Mouse (Mus musculus): Measurements from ENCODE around the gene Galns.
"Not testable (repeated sequence)": the region's sequence is repeated elsewhere in the genome, so short reads cannot be mapped to it uniquely, and the experiment has no call there.

Gene Galns

GRCm38 (mm10) chr8:122593783-122594507 lies 17.3 kb downstream of the Galns start:
- DNase-seq (ENCODE audit: low spot score) = no peak

- no peak for DNase-seq (ENCODE audit: low spot score)
These were observed 18.0 kb downstream of the Galns start for GRCm38 (mm10) chr8:122593240-122593639.

GRCm38 (mm10) chr8:122586749-122587148 lies 24.5 kb downstream of the Galns start:
- DNase-seq (ENCODE audit: low spot score) = no peak

GRCm38 (mm10) chr8:122586171-122586570 lies 25.1 kb downstream of the Galns start:
- no peak for DNase-seq (ENCODE audit: low spot score)

GRCm38 (mm10) chr8:122585411-122585891 lies 25.8 kb downstream of the Galns start:
- no peak for DNase-seq (ENCODE audit: low spot score)

- DNase-seq (ENCODE audit: low spot score) = no peak
These were observed 26.3 kb downstream of the Galns start for GRCm38 (mm10) chr8:122584981-122585380.

GRCm38 (mm10) chr8:122580926-122581325 lies 30.3 kb downstream of the Galns start:
- no peak for DNase-seq (ENCODE audit: low spot score)

GRCm38 (mm10) chr8:122579196-122579595 lies 32.1 kb downstream of the Galns start:
- no peak for DNase-seq (ENCODE audit: low spot score)

GRCm38 (mm10) chr8:122577116-122577515 lies 34.1 kb downstream of the Galns start:
- DNase-seq (ENCODE audit: low spot score) = no peak

- peak; percentile 94 for DNase-seq (ENCODE audit: low spot score)
These were observed 34.6 kb downstream of the Galns start, which contains the start of gene Aprt for GRCm38 (mm10) chr8:122576648-122577022. Gene Aprt (minus strand): TSS chr8:122576909.

GRCm38 (mm10) chr8:122575735-122576647 lies 35.3 kb downstream of the Galns start:
- no peak for DNase-seq (ENCODE audit: low spot score)

- DNase-seq (ENCODE audit: low spot score) = no peak
These were observed 36.0 kb downstream of the Galns start for GRCm38 (mm10) chr8:122575286-122575685.

- no peak for DNase-seq (ENCODE audit: low spot score)
These were observed 36.5 kb downstream of the Galns start for GRCm38 (mm10) chr8:122574667-122575251.

- no peak for DNase-seq (ENCODE audit: low spot score)
These were observed 37.0 kb downstream of the Galns start for GRCm38 (mm10) chr8:122574264-122574663.

GRCm38 (mm10) chr8:122573577-122573976 lies 37.7 kb downstream of the Galns start:
- peak; percentile 44 for DNase-seq (ENCODE audit: low spot score)

GRCm38 (mm10) chr8:122573176-122573575 lies 38.1 kb downstream of the Galns start:
- not testable (repeated sequence) for DNase-seq (ENCODE audit: low spot score)

GRCm38 (mm10) chr8:122572751-122573150 lies 38.5 kb downstream of the Galns start:
- DNase-seq (ENCODE audit: low spot score) = no peak

GRCm38 (mm10) chr8:122571750-122572267 lies 39.5 kb downstream of the Galns start:
- DNase-seq (ENCODE audit: low spot score) = no peak

- no peak for DNase-seq (ENCODE audit: low spot score)
These were observed 40.1 kb downstream of the Galns start for GRCm38 (mm10) chr8:122571153-122571552.

GRCm38 (mm10) chr8:122569996-122570395 lies 41.3 kb downstream of the Galns start:
- no peak for DNase-seq (ENCODE audit: low spot score)

- no peak for DNase-seq (ENCODE audit: low spot score)
These were observed 41.9 kb downstream of the Galns start for GRCm38 (mm10) chr8:122569329-122569728.

GRCm38 (mm10) chr8:122568881-122569309 lies 42.4 kb downstream of the Galns start:
- DNase-seq (ENCODE audit: low spot score) = no peak

Measured in c-Kit-positive CD71-positive TER-119-positive erythroid progenitor cells, embryonic 14.5 days (primary cell).